In the genomic region with DNA sequence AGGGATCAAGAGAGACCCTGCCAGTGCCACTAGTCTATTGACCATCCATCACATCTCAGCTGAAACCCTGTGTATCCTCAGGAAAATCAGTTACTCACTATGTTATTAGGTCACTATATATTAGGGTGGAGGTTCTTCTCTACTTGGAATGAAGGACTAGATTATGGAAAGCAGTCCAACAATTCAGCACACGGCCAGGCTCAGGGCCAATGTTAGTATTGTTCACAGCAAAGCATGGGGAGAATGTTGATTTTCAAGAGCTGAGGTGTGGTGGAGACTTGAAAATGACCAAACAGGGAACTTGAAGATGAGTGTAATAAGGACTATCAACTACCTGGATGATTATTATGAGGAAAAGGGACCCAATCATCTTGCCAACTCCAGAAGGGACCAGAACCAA, we compare ENCODE assay signal across 14 mouse cellular contexts.
"Had no signal": no experiment of that assay in that cellular context is flagged by ENCODE, and none has a peak within 500 bp of the region (broad histone marks: within the 10 kb centered on the region; RNA-seq: fewer than 3 reads in every experiment).

No protein-coding gene starts in this region.

- DNase-seq: cerebellum, adult 9-10 months; cerebellum, adult 9-11 months; cerebellum, postnatal 10 days; cerebellum, postnatal 14 days; cerebellum, postnatal 36 days; embryo, embryonic 11 days; forebrain, postnatal 0 days; gastrocnemius, adult 2 months; gastrocnemius, postnatal 10 days; gastrocnemius, postnatal 25 days; gastrocnemius, postnatal 36 days; heart, adult 11 months; heart, adult 18-20 months; heart, adult 2 months had no signal
